Mouse (Mus musculus) left cerebral cortex, postnatal 4 days (tissue): ENCODE data around the gene Sec14l3. TPM values are rescaled to one million over a fixed set of nuclear protein-coding genes. Genes with fewer than 3 reads are reported as not detected.

Experiments used
- DNase-seq: peaks from one replicate; pipeline ENCODE4 v3.0.0-alpha.2; 2022
- intact Hi-C: fragments of 180-260 bp; cut with DNase I; formaldehyde crosslinking; loops from one replicate; pipeline ENCODE4 v1.15.1; 2025
- total RNA-seq, 2 experiments: library from RNA; stranded (reverse); gene quantifications; 2 replicates each; pipeline ENCODE4 v1.2.3; 2021

Sec14l3 gene
- total RNA-seq, 2 experiments from 2014 or later, result 2.3 to 4.5 TPM

- DNase-seq, result peak; percentile 77
- intact Hi-C loops, result no loop called here
These were observed 11.1 kb upstream of the Sec14l3 start for GRCm38 (mm10) chr11:4053586-4053985.

DNA sequence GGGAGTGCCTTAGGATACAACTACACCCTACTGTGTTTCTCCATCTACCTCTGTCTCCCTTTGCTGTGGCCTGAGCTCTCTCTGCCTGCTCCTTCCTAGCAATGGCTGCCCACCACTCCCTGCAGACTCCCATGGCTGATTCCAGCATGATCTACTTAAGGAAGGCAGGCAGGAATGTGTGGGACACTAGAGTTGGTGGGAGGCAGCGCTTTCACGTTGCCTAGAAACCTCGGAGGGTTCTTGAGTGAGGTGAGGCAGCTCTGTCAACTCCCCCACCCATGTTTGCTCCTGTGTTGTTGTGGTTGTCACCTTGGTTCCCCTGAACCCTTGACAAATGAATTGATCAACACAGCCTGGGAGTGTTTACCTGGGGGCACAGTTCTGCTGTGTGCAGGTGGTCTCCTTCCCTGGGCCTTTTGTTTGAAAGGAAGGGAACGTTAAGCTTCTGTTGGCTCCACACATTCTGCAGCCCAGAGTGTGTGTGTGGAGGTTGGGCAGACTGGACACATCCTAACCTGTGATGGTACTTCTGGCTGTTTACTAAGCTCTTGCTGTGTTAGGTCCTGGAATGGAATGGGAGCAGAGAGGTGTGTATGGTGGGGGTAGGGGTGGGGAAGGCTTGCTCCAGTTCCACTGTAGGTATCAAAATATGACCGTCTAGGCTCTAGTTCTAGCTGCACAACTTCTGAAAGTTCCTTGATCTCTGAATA is 3.6 kb upstream of the Sec14l3 start:
- intact Hi-C loops, result no loop called here
- no peak for DNase-seq

DNA sequence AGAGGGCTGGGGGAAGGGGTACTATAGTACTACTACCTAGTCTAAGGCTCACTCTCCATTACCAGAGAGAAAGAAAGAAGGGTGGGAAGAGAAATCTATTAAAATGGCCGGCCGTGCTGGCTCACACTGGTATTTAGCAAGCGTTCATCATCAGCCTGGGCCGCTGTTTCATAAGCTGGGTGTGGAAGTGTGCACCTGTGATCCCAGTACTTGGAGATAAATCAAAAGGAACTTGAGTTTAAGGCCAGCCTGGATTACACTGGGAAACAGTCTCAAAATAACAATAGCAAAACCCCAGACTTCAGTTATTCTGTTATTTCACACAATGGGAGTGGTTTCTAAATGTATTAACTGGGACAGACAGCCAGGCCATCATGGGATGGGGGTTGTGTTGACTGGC is 2.1 kb upstream of the Sec14l3 start:
- DNase-seq, result no peak

DNA sequence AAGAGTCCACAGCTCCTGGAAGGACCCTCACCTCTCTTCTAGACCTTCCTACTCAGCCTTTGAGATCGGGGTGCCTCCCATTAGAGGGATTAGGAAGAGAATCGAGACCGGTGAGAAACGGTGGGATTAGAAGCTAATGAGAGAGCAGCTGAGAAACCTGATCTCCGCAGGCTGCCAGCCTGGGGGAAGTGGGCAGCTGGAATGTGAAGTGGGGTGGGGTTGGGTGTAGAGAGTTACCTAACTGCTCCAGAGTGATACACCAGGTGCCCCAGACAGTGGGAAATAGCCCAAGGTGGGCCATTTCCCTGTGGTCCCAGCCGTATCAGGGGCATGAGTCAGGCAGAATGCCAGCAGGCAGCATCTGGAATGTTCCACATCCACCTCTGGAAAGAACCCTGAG is 1.7 kb upstream of the Sec14l3 start:
- intact Hi-C loops, result no loop called here

More for the DNA sequence above, 2.1 kb upstream of the Sec14l3 start:
- intact Hi-C loops, result no loop called here

GRCm38 (mm10) chr11:4069664-4070063 is 5.0 kb downstream of the Sec14l3 start:
- intact Hi-C loops, result no loop called here
- no peak for DNase-seq

More for the DNA sequence above, 1.7 kb upstream of the Sec14l3 start:
- no peak for DNase-seq

DNA sequence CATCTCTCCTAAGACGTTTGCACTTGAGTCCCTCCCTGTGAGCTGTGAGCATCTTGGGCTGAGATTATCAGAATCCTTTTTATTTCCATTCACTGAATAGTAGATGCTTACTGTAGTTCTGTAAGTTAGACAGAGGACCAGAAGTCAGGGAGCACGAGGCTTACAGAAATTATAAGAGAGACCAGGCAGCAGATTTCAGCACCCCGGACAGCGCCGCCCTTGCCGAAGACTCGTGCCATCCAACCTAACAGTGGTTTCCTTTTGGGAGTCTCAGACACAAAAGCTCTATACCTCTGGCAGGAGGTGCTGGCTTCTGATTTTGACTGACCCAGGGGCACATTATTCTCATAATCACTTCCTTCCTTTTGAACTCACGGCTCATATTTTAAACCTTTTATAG is 12.0 kb downstream of the Sec14l3 start:
- DNase-seq, result no peak
- intact Hi-C loops, result no loop called here

- intact Hi-C loops, result no loop called here
These were observed 13.8 kb downstream of the Sec14l3 start for GRCm38 (mm10) chr11:4078267-4078933.

GRCm38 (mm10) chr11:4080219-4080618 is 15.6 kb downstream of the Sec14l3 start:
- intact Hi-C loops, result loop anchor here (5.0 kb wide), 1 partner anchor 78 kb away; no protein-coding TSS in a partner anchor
- DNase-seq, result peak; percentile 61

More at GRCm38 (mm10) chr11:4078267-4078933, 13.8 kb downstream of the Sec14l3 start:
- DNase-seq, result no peak

DNA sequence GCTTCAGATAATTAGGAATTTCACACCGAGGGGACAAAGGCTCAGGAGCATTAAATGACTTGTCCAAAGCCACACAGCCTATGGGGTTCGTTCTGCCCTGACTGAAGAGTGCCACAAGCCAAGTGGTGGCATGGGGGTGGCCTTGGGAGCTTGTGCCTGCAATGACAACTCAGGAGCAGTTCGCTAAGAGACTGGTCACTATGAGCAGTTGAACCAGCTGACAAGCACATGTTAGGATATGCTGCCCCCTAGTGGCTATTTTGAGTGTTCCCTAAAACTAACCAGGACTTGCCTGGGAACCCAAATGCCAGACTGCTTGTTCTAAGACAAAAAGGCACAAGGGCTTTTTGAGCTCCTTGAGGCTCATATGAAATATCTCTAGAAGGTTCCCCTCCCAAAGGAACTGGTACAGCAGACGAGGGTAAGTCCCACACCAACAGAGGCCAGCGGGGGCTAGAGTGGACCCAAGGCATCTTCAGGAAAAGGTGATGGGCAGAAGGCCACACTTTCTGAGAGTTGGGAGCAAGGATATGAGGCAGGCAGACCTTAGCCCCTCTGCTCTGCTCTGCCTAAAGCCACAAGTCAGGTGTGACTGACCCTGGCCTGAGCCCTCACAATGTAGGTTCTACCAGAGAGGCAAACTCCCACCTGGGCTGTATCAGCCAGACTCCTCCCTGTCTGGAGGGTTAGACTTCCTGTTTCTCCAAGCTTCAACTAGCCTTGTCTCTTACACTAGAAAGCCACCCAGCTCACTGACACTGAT is 18.9 kb downstream of the Sec14l3 start:
- DNase-seq, result peak; percentile 51

DNA sequence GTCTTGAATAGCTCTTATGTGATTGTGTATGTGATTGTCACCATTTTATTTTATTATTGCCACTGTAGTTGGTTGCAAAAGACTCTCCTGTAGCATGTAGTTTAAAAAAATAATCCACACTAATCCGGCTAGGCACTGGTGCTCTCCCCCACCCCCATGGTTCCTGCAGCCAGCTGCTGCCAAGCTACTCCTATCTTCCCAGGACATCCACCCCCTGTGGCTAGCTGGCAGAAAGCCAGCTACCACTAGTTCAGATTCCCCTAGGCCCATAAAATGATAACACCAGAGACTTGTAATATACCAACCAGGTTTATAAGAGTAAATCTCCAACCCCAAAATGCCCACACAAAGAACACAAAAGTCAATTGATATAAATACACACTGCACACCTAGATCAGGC is 21.6 kb downstream of the Sec14l3 start:
- intact Hi-C loops, result no loop called here
- no peak for DNase-seq

More for the DNA sequence above, 18.9 kb downstream of the Sec14l3 start:
- intact Hi-C loops, result loop anchor here (5.0 kb wide), 1 partner anchor 81 kb away; no protein-coding TSS in a partner anchor

DNA sequence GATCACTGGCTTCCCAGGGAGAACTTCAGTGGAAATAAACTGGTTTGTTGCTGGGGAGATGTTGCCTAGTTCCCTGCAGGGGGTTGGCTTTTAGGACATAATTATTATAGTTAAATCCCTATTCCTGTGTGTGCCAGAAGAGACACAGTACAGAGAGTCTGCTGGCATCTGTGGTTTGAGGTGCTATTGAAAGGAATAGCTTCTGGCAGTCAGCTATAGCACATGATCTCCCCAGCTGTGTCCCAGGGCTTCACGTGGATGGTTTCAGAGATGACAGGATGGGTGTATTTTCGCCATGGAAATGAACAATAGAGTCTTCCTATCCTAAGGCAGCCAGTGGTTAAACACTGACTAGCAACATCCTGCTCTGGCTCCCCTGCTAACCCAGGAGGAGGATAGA is 22.6 kb downstream of the Sec14l3 start:
- no peak for DNase-seq
- intact Hi-C loops, result no loop called here

DNA sequence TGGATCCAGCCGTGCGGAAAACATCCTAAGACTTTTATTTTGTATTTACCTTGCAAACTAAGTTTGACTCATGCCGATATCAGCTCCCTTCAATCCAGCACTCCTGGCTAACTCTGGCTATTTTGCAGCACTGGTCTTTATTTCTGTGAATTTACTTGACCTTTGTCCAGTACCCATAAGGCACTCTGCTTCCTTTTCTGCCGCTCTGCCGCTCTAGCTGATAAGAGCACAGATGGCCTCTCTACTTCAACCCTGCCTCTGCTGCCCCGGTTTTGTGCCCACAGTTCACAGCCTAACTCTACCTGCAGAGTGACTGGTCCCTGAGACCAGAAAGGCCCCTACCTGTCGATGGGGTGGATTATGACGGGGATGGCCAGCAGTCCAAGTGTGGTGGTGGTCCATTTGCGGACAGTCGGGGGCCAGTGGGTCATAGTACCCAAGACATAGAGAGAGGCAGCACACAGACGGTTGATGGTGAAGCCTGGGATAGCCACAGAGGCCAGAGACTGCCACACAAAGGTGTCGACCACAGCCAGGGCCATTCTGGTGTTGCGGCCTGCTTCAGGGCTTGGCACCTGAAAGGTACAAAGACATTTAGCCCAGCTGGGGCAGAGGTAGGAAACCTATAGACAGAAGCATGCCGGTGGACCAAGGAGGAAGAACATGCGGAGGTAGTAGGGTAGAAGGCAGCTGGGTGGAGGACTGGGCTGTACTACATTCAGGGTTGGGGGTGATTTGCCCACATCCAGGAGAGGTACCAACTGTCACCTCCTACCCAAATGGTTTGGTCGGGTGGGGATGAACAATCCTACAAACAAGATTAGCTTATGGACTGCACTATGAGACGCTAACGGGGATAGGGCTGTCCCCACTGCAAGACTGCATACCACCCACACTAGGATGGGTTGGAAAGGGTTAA is 29.1 kb downstream of the Sec14l3 start:
- no peak for DNase-seq
- intact Hi-C loops, result no loop called here

DNA sequence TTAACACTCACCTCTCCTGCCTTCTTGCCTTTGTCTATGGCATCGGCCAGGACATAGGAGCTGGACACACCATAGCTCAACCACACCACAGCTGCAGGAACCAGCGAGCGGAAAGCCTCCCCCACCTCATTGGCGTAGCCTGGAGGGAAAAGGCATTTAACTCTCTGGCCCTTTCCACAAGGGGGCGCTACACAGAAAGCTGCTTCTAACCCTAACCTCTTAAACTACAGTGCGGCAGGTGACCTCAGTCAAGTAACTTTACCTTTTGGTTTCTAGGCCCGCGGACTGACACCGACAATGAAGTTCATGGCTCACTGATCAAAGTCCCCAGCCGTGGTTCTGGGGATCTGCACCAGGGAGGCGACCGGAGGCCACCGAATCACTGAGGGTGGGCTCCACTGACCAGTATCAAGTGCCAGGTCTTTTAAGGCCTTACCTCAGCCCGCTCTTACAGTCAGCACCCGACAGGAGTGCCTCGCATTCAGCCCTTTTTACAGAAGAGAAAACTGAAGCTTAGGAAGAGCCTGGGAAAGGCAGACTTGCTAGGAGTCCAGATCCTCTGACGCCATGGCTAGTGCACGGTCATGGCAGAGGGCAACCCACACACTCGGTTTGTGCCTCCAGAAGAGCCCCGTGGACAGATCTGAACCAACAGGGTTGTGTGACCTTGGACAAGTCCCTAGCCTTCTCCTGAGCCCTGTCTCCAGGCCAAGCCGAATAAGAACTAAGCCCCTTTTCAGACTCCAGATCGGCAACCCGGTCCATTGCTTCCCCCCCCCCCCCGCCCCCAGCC is 29.9 kb downstream of the Sec14l3 start:
- intact Hi-C loops, result no loop called here

DNA sequence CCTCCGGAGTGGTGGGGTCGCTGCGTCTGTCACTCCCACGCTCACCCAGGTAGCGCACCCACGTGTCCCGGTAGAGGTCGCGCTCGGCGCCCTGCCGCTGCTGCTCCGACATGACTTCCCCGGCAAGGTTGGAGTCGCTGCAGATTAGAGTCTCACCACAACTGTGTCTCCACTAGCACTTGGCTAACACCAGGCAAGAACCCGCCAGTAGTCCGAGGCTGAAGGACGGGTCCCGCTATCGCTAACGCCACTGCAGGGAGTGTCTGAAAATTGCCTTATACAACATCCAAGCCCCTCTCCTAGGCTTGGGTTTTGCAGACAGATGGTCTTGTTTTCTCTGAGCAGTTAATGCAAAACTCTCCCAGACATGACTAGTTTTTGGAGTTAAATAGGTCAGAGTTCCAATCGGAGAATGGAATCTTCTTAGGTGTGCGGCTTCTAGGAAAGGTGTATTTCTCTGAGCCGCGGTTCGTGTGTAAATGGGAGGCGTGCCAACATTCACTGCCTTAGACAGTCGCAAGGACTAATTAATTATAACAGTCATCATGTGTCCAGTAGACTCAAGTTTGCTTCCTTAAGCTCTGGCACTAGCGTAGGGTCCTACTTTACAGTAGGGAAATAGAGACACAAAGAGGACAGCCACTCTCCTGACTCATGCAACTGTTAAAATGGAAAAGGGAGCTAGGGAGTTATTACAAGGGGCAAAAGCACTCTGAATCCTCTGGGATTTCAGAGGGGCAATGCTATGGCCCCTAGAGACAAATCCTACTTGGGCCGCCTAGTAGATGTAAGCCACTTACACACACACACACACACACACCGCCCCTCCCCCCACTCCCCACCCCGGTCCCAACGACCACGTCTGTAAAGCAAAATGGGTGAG is 30.8 kb downstream of the Sec14l3 start, which contains the start of gene Mtfp1:
Gene Mtfp1 (minus strand): TSS at position 275 of the 883 bp plus-strand sequence.
- peak; percentile 54 for DNase-seq
- intact Hi-C loops, result no loop called here

More for the DNA sequence above, 29.9 kb downstream of the Sec14l3 start:
- peak; percentile 57 for DNase-seq

- intact Hi-C loops, result no loop called here
- peak; percentile 99 for DNase-seq
These were observed 31.7 kb downstream of the Sec14l3 start for GRCm38 (mm10) chr11:4096054-4096984.

DNA sequence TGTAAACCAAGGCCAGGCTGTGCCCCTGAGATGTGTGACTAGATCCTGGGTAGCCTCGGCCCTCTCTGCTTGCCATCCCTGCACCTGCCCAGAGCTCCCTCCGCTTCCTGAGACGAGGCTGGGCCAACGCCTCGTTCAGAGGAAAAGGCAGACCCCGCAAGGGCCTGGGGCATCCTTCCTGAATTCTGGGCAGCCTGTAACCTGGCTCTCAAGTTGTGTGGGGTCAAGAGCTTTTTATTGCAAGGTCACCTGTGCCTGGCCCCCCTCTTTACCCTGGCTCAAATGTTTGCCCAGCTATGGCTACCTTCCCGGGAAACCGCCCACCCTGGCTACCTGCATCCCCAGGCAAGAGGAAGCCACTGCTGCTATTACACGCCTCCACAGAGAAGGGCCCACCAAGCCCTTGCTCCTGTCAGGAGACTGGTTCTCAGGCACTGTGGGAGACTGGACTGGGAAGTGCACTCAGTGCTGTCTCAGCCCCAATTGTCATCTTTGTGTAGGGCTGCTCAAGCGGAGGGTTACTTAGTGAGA is 32.5 kb downstream of the Sec14l3 start:
- intact Hi-C loops, result no loop called here
- DNase-seq, result no peak

GRCm38 (mm10) chr11:4098120-4098519 is 33.5 kb downstream of the Sec14l3 start:
- no peak for DNase-seq
- intact Hi-C loops, result no loop called here
